Mouse (Mus musculus) kidney, embryonic 16.5 days (tissue): Measurements from ENCODE around the gene Kcnq1. TPM values are rescaled to one million over a fixed set of nuclear protein-coding genes. Genes with fewer than 3 reads are reported as not detected.

Source experiments
- ATAC-seq: fragments of 200-750 bp; cut with Nextera tagmentation; 2 replicates; pipeline ENCODE4 v1.8.0; 2017; ENCODE audit warnings: moderate TSS enrichment; ENCODE audit not compliant: low FRiP score, low TSS enrichment
- H3K27ac ChIP-seq: fragments of 300-500 bp; sonication (generic); 2 replicates; pipeline ENCODE4 v1.5.1; 2014; ENCODE audit warnings: low read length
- H3K27me3 ChIP-seq: fragments of 300-500 bp; sonication (generic); 2 replicates; pipeline ENCODE4 v1.6.1; 2014; ENCODE audit warnings: low read length, control low read depth, mixed read lengths; ENCODE audit not compliant: insufficient read depth
- H3K36me3 ChIP-seq: fragments of 300-500 bp; sonication (generic); 2 replicates; pipeline ENCODE4 v1.6.1; 2014; ENCODE audit warnings: low read length, control low read depth, mixed read lengths; ENCODE audit not compliant: insufficient read depth
- H3K4me1 ChIP-seq: fragments of 300-500 bp; sonication (generic); 2 replicates; pipeline ENCODE4 v1.6.1; 2014; ENCODE audit warnings: low read length, control low read depth, mixed read lengths; ENCODE audit not compliant: insufficient read depth
- H3K4me2 ChIP-seq: fragments of 300-500 bp; sonication (generic); replicated peaks from 2 replicates; pipeline ENCODE4 v1.6.1; 2014; ENCODE audit warnings: low read depth, low read length
- H3K4me3 ChIP-seq: fragments of 300-500 bp; sonication (generic); 2 replicates; pipeline ENCODE4 v1.5.1; 2014; ENCODE audit warnings: mild to moderate bottlenecking, low read length
- H3K9ac ChIP-seq: fragments of 300-500 bp; sonication (generic); replicated peaks from 2 replicates; pipeline ENCODE4 v1.6.1; 2014; ENCODE audit warnings: low read length
- H3K9me3 ChIP-seq: fragments of 300-500 bp; sonication (generic); 2 replicates; pipeline ENCODE4 v1.6.1; 2016; ENCODE audit warnings: low read length, control low read depth
- WGBS: fragments of 180-500 bp; shearing (Covaris S2); extraction: QIAGEN DNeasy Blood & Tissue Kit; methylation state at CpG from one replicate; pipeline ENCODE4 v1.1.7; 2014; 5-methylcytosine and 5-hydroxymethylcytosine counted together
- polyA plus RNA-seq: library from polyadenylated mRNA; unstranded; fragments of >200 nt; fragmentation: Nextera tagmentation; extraction: Ambion mirVana; gene quantifications from 2 replicates; pipeline ENCODE4 v1.2.1, GENCODE M21; 2015

The Kcnq1 gene
- polyA plus RNA-seq: 9.2 and 9.8 TPM in 2 replicates

- Histone ChIP-seq H3K4me2 (peak within 1 kb of the TSS; percentile 81), H3K36me3 (no peaks in the 10 kb centered on the region), H3K27me3 (peaks cover 54% of the 10 kb centered on the region), H3K27ac (no peak within 1 kb of the TSS; the same call in 1 of the 2 replicates), H3K9me3 (no peaks in the 10 kb centered on the region), H3K9ac (peak within 1 kb of the TSS; percentile 63), H3K4me1 (peaks cover 29% of the 10 kb centered on the region), H3K4me3 (peak within 1 kb of the TSS; percentile 50)
- 60% methylated on average over 4 of the region's 4 CpGs for WGBS
- ATAC-seq: no peak
These were observed at the start of gene Kcnq1 for GRCm38 (mm10) chr7:143106062-143106461. Gene Kcnq1 (plus strand): TSS chr7:143106362.

GRCm38 (mm10) chr7:143057023-143057422 is 49.1 kb upstream of the Kcnq1 start:
- Histone ChIP-seq H3K4me3 (no peak overlapping the region), H3K27ac (0 out of 2 replicates have a peak overlapping the region, but pooled peaks have one; percentile 8), H3K27me3 (no peaks in the 10 kb centered on the region), H3K36me3 (no peaks in the 10 kb centered on the region; the same call in 1 of the 2 replicates), H3K4me2 (0 out of 2 replicates have a peak overlapping the region, but pooled peaks have one; percentile 6), H3K4me1 (peaks cover 50% of the 10 kb centered on the region), H3K9me3 (no peaks in the 10 kb centered on the region), H3K9ac (no peak overlapping the region)
- 78% methylated on average over 5 of the region's 5 CpGs for WGBS
- no peak for ATAC-seq

GRCm38 (mm10) chr7:143057667-143058220 is 48.4 kb upstream of the Kcnq1 start:
- H3K36me3 ChIP-seq: peaks cover 4% of the 10 kb centered on the region; the same call in 1 of the 2 replicates
- H3K4me1 ChIP-seq: peaks cover 49% of the 10 kb centered on the region
- WGBS: 74% methylated on average over 9 of the region's 9 CpGs

GRCm38 (mm10) chr7:143058221-143058697 is 47.9 kb upstream of the Kcnq1 start:
- H3K9me3 ChIP-seq: no peaks in the 10 kb centered on the region
- peaks cover 49% of the 10 kb centered on the region for H3K4me1 ChIP-seq
- H3K9ac ChIP-seq: no peak overlapping the region
- H3K27me3 ChIP-seq: no peaks in the 10 kb centered on the region
- peak overlapping the region; percentile 80 for H3K27ac ChIP-seq
- no peak overlapping the region for H3K4me3 ChIP-seq
- ATAC-seq: peak; percentile 21; the same call in 1 of the 2 replicates
- H3K36me3 ChIP-seq: peaks cover 9% of the 10 kb centered on the region
- 53% methylated on average over 5 of the region's 5 CpGs for WGBS
- peak overlapping the region; percentile 2; the same call in 1 of the 2 replicates for H3K4me2 ChIP-seq

More at GRCm38 (mm10) chr7:143057667-143058220, 48.4 kb upstream of the Kcnq1 start:
- H3K27me3 ChIP-seq: no peaks in the 10 kb centered on the region
- no peak for ATAC-seq
- H3K4me2 ChIP-seq: peak overlapping the region; percentile 2; the same call in 1 of the 2 replicates
- H3K27ac ChIP-seq: peak overlapping the region; percentile 80
- H3K4me3 ChIP-seq: no peak overlapping the region
- H3K9ac ChIP-seq: no peak overlapping the region
- no peaks in the 10 kb centered on the region for H3K9me3 ChIP-seq

GRCm38 (mm10) chr7:143059202-143059870 is 46.8 kb upstream of the Kcnq1 start:
- H3K4me1 ChIP-seq: peaks cover 41% of the 10 kb centered on the region

GRCm38 (mm10) chr7:143062704-143063103 is 43.5 kb upstream of the Kcnq1 start:
- H3K4me2 ChIP-seq: no peak overlapping the region
- no peak for ATAC-seq
- H3K27ac ChIP-seq: no peak overlapping the region
- 79% methylated on average over 2 of the region's 2 CpGs for WGBS
- no peak overlapping the region for H3K9ac ChIP-seq
- H3K4me1 ChIP-seq: peaks cover 10% of the 10 kb centered on the region
- no peak overlapping the region for H3K4me3 ChIP-seq
- H3K9me3 ChIP-seq: no peaks in the 10 kb centered on the region
- H3K36me3 ChIP-seq: peaks cover 51% of the 10 kb centered on the region
- no peaks in the 10 kb centered on the region for H3K27me3 ChIP-seq

More at GRCm38 (mm10) chr7:143059202-143059870, 46.8 kb upstream of the Kcnq1 start:
- Histone ChIP-seq H3K9ac (0 out of 2 replicates have a peak overlapping the region, but pooled peaks have one; percentile 2), H3K27ac (peak overlapping the region; percentile 80; the same call in 1 of the 2 replicates), H3K4me2 (0 out of 2 replicates have a peak overlapping the region, but pooled peaks have one; percentile 6), H3K9me3 (no peaks in the 10 kb centered on the region), H3K27me3 (no peaks in the 10 kb centered on the region), H3K4me3 (no peak overlapping the region), H3K36me3 (peaks cover 19% of the 10 kb centered on the region)
- 75% methylated on average over 5 of the region's 5 CpGs for WGBS
- no peak for ATAC-seq

- peaks cover 12% of the 10 kb centered on the region for H3K4me1 ChIP-seq
- no peak for ATAC-seq
- H3K36me3 ChIP-seq: peaks cover 59% of the 10 kb centered on the region
- no peak overlapping the region for H3K4me2 ChIP-seq
- H3K27ac ChIP-seq: no peak overlapping the region
- H3K27me3 ChIP-seq: no peaks in the 10 kb centered on the region
- 81% methylated on average over 6 of the region's 6 CpGs for WGBS
- H3K4me3 ChIP-seq: no peak overlapping the region
- no peak overlapping the region for H3K9ac ChIP-seq
- no peaks in the 10 kb centered on the region for H3K9me3 ChIP-seq
These were observed 41.9 kb upstream of the Kcnq1 start for GRCm38 (mm10) chr7:143064226-143064625.

- no peak overlapping the region for H3K9ac ChIP-seq
- H3K4me1 ChIP-seq: peaks cover 17% of the 10 kb centered on the region
- H3K9me3 ChIP-seq: no peaks in the 10 kb centered on the region
- no peak for ATAC-seq
- H3K36me3 ChIP-seq: peaks cover 59% of the 10 kb centered on the region
- no peak overlapping the region for H3K4me3 ChIP-seq
- H3K4me2 ChIP-seq: no peak overlapping the region
- no peak overlapping the region for H3K27ac ChIP-seq
- H3K27me3 ChIP-seq: no peaks in the 10 kb centered on the region
- 93% methylated on average over 2 of the region's 2 CpGs for WGBS
These were observed 40.5 kb upstream of the Kcnq1 start for GRCm38 (mm10) chr7:143065692-143066091.

- Histone ChIP-seq H3K36me3 (peaks cover 58% of the 10 kb centered on the region), H3K27me3 (no peaks in the 10 kb centered on the region), H3K4me3 (no peak overlapping the region), H3K4me2 (no peak overlapping the region), H3K9ac (no peak overlapping the region), H3K9me3 (no peaks in the 10 kb centered on the region), H3K4me1 (peaks cover 21% of the 10 kb centered on the region), H3K27ac (0 out of 2 replicates have a peak overlapping the region, but pooled peaks have one; percentile 6)
- 74% methylated on average over 2 of the region's 2 CpGs for WGBS
- ATAC-seq: no peak
These were observed 38.7 kb upstream of the Kcnq1 start for GRCm38 (mm10) chr7:143067469-143067868.
